Mouse (Mus musculus) forebrain, postnatal 0 days (tissue): Measurements from ENCODE around the gene Amn1. TPM values are rescaled to one million over a fixed set of nuclear protein-coding genes. Genes with fewer than 3 reads are reported as not detected.
"Not testable (repeated sequence)": the region's sequence is repeated elsewhere in the genome, so short reads cannot be mapped to it uniquely, and the experiment has no call there.

Experiments
- ATAC-seq: fragments of 200-750 bp; cut with Nextera tagmentation; 2 replicates; pipeline ENCODE4 v1.8.0; 2017; ENCODE audit warnings: mild to moderate bottlenecking, moderate library complexity
- DNase-seq: peaks from one replicate; pipeline ENCODE4 v3.0.0-alpha.2; 2015
- H3K27ac ChIP-seq: fragments of 300-500 bp; sonication (generic); 2 replicates; pipeline ENCODE4 v1.5.1; 2014; ENCODE audit warnings: low read depth, mild to moderate bottlenecking, antibody characterized with exemption, low read length, moderate library complexity, mixed read lengths
- H3K27me3 ChIP-seq: fragments of 300-500 bp; sonication (generic); 2 replicates; pipeline ENCODE4 v1.6.1; 2014; ENCODE audit warnings: mild to moderate bottlenecking, low read length, mixed read lengths; ENCODE audit not compliant: insufficient read depth
- H3K36me3 ChIP-seq: fragments of 300-500 bp; sonication (generic); 2 replicates; pipeline ENCODE4 v1.6.1; 2014; ENCODE audit warnings: mild to moderate bottlenecking, moderate library complexity; ENCODE audit not compliant: insufficient read depth
- H3K4me1 ChIP-seq: fragments of 300-500 bp; sonication (generic); 2 replicates; pipeline ENCODE4 v1.6.1; 2014; ENCODE audit warnings: antibody characterized with exemption; ENCODE audit not compliant: insufficient read depth
- H3K4me2 ChIP-seq: fragments of 300-500 bp; sonication (generic); 2 replicates; pipeline ENCODE4 v1.6.1; 2014; ENCODE audit warnings: low read depth, mild to moderate bottlenecking, moderate library complexity
- H3K4me3 ChIP-seq: fragments of 300-500 bp; sonication (generic); 2 replicates; pipeline ENCODE4 v1.5.1; 2014; ENCODE audit warnings: low read depth, low read length, mixed read lengths
- H3K9ac ChIP-seq: fragments of 300-500 bp; sonication (generic); 2 replicates; pipeline ENCODE4 v1.6.1; 2014; ENCODE audit warnings: mild to moderate bottlenecking
- H3K9me3 ChIP-seq: fragments of 300-500 bp; sonication (generic); 2 replicates; pipeline ENCODE4 v1.6.1; 2016; ENCODE audit warnings: low read length
- CTCF ChIP-seq: sonication (generic); IDR thresholded peaks from 2 replicates; pipeline ENCODE4 v1.5.1; 2016; ENCODE audit warnings: antibody characterized with exemption, control low read depth, low read depth
- WGBS: fragments of 180-500 bp; shearing (Covaris S2); extraction: QIAGEN DNeasy Blood & Tissue Kit; methylation state at CpG from one replicate; pipeline ENCODE4 v1.1.7; 2014; 5-methylcytosine and 5-hydroxymethylcytosine counted together
- polyA plus RNA-seq: library from polyadenylated mRNA; unstranded; fragments of >200 nt; fragmentation: Nextera tagmentation; extraction: Ambion mirVana; gene quantifications from 2 replicates; pipeline ENCODE4 v1.2.1, GENCODE M21; 2015
- total RNA-seq: library from RNA; depleted of rRNA; stranded (reverse); fragments of >200 nt; gene quantifications from 2 replicates; pipeline ENCODE4 v1.2.3, GENCODE M21; 2014

Gene Amn1
- total and polyA plus RNA-seq, 2 experiments from 2014 or later, result 64.8 to 101 TPM

- 80% methylated on average over 3 of the region's 3 CpGs for WGBS
- no peak overlapping the region for H3K9ac ChIP-seq
- H3K9me3 ChIP-seq, result no peaks in the 10 kb centered on the region; the same call in 1 of the 2 replicates
- no peak overlapping the region for H3K4me3 ChIP-seq
- H3K36me3 ChIP-seq, result peaks cover 34% of the 10 kb centered on the region
- no peak overlapping the region for H3K27ac ChIP-seq
- H3K4me1 ChIP-seq, result no peaks in the 10 kb centered on the region
- H3K4me2 ChIP-seq, result no peak overlapping the region
- no peak for TF ChIP-seq CTCF
- ATAC-seq, result no peak
- no peak for DNase-seq
- H3K27me3 ChIP-seq, result no peaks in the 10 kb centered on the region
These were observed 13.5 kb downstream of the Amn1 start for GRCm38 (mm10) chr6:149174932-149175570.

- H3K4me2 ChIP-seq, result no peak overlapping the region
- H3K9ac ChIP-seq, result no peak overlapping the region
- no peak for DNase-seq
- H3K4me1 ChIP-seq, result no peaks in the 10 kb centered on the region
- H3K9me3 ChIP-seq, result no peaks in the 10 kb centered on the region; the same call in 1 of the 2 replicates
- no peak overlapping the region for H3K4me3 ChIP-seq
- no peak; the same call in 1 of the 2 replicates for ATAC-seq
- no peak overlapping the region for H3K27ac ChIP-seq
- WGBS, result 86% methylated on average over 4 of the region's 4 CpGs
- no peaks in the 10 kb centered on the region for H3K27me3 ChIP-seq
- peaks cover 29% of the 10 kb centered on the region for H3K36me3 ChIP-seq
- no peak for TF ChIP-seq CTCF
These were observed 14.5 kb downstream of the Amn1 start for GRCm38 (mm10) chr6:149173831-149174625.

- H3K36me3 ChIP-seq, result peaks cover 27% of the 10 kb centered on the region
- not testable (repeated sequence) for H3K27me3 ChIP-seq, H3K9ac ChIP-seq, DNase-seq, H3K4me1 ChIP-seq, H3K4me3 ChIP-seq, H3K9me3 ChIP-seq, ATAC-seq, H3K4me2 ChIP-seq, H3K27ac ChIP-seq
- WGBS, result 96% methylated on average over 4 of the region's 4 CpGs
These were observed 18.5 kb downstream of the Amn1 start for GRCm38 (mm10) chr6:149169965-149170364.

- WGBS, result 98% methylated on average over 2 of the region's 2 CpGs
- peaks cover 32% of the 10 kb centered on the region for H3K36me3 ChIP-seq
- no peak for ATAC-seq
These were observed 20.1 kb downstream of the Amn1 start for GRCm38 (mm10) chr6:149168436-149168835.

GRCm38 (mm10) chr6:149167672-149168071 is 20.8 kb downstream of the Amn1 start:
- H3K27ac ChIP-seq, result no peak overlapping the region
- ATAC-seq (no peak), DNase-seq (no peak)
- no peaks in the 10 kb centered on the region for H3K4me1 ChIP-seq
- WGBS, result 97% methylated on average over 1 of the region's 1 CpGs
- H3K9ac ChIP-seq, result no peak overlapping the region
- no peak overlapping the region for H3K4me3 ChIP-seq
- no peaks in the 10 kb centered on the region for H3K27me3 ChIP-seq
- TF ChIP-seq CTCF, result no peak
- peaks cover 32% of the 10 kb centered on the region for H3K36me3 ChIP-seq
- no peaks in the 10 kb centered on the region for H3K9me3 ChIP-seq
- no peak overlapping the region for H3K4me2 ChIP-seq

More at GRCm38 (mm10) chr6:149168436-149168835, 20.1 kb downstream of the Amn1 start:
- DNase-seq, result no peak
- H3K4me2 ChIP-seq, result no peak overlapping the region
- no peaks in the 10 kb centered on the region for H3K27me3 ChIP-seq
- no peak for TF ChIP-seq CTCF
- no peak overlapping the region for H3K27ac ChIP-seq
- H3K4me1 ChIP-seq, result no peaks in the 10 kb centered on the region
- no peak overlapping the region for H3K4me3 ChIP-seq
- no peak overlapping the region for H3K9ac ChIP-seq
- H3K9me3 ChIP-seq, result no peaks in the 10 kb centered on the region

- ATAC-seq, H3K4me3 ChIP-seq, H3K9ac ChIP-seq, H3K9me3 ChIP-seq, H3K4me1 ChIP-seq, H3K27ac ChIP-seq, H3K4me2 ChIP-seq, H3K27me3 ChIP-seq, DNase-seq: not testable (repeated sequence)
- WGBS, result 93% methylated on average over 3 of the region's 4 CpGs
- peaks cover 34% of the 10 kb centered on the region for H3K36me3 ChIP-seq
These were observed 21.5 kb downstream of the Amn1 start for GRCm38 (mm10) chr6:149167038-149167437.
